Mouse (Mus musculus) hematopoietic stem cell, adult 5-6 weeks (primary cell): Measurements from ENCODE around the gene Nlrp9a. TPM values are rescaled to one million over a fixed set of nuclear protein-coding genes. Genes with fewer than 3 reads are reported as not detected.
"Not testable (repeated sequence)": the region's sequence is repeated elsewhere in the genome, so short reads cannot be mapped to it uniquely, and the experiment has no call there.

Experiments used
- ATAC-seq, 2 experiments: fragments of 125-278 bp in 1 of 2; replicated peaks in 1 of 2; 2 replicates each; pipeline ENCODE4 v1.8.0; 2016 to 2017; ENCODE audit warnings: inconsistent platforms in 2 of 2, mild to moderate bottlenecking in 2 of 2, moderate number of reproducible peaks in 2 of 2, low read depth in 1 of 2, moderate TSS enrichment in 1 of 2; ENCODE audit not compliant: low FRiP score in 2 of 2, poor library complexity in 2 of 2, severe bottlenecking in 2 of 2, insufficient read depth in 1 of 2, low TSS enrichment in 1 of 2
- total RNA-seq: library from RNA; stranded (forward); fragments of 172-1452, 232-1000 nt; gene quantifications from 2 replicates; pipeline ENCODE4 v1.2.3, GENCODE M21; 2017

Nlrp9a gene
- not detected in 2 replicates for total RNA-seq

DNA sequence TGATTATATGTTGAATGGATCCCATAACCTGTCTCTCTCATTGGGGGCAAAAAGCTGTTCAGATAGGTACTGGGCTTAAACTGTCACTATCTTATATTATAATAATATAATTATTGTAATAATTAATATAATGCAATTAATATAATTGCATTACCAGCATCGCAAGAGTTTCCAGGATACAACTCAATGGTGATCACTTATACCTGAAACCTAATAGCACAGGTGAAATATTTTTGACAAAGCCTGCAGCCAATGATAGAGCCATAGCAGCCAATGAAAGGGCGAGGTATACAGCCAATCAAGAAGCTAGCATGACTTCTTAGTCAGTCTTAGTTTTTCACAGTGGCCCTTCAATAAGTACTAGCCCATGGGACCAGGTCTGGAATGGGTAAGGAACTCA is at the start of gene Nlrp9a:
Gene Nlrp9a (plus strand): TSS at position 301 of the 400 bp plus-strand sequence.
- ATAC-seq = not testable (repeated sequence)

DNA sequence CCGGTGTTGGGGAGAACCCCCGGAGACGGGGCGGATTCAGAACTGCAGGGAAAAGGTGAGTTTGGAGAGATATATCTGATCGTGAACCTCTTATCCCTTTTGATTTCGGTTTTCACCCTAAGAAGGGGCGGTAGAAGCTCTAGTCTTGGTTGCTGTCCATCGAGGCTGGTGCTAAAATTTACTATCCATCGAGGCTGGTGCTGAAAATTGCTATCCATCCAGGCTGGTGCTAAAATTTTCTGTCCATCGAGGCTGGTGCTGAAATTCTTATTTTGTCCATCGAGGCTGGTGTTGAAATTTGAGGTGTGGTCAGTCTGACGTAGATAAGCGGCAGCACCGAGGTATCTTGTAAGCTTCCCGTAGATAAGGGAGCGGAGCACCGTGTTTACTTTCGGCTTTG is 45.3 kb upstream of the Nlrp9a start:
- ATAC-seq = not testable (repeated sequence)

GRCm38 (mm10) chr7:26589077-26589476 is 54.3 kb downstream of the Nlrp9a start:
- no peak for ATAC-seq

DNA sequence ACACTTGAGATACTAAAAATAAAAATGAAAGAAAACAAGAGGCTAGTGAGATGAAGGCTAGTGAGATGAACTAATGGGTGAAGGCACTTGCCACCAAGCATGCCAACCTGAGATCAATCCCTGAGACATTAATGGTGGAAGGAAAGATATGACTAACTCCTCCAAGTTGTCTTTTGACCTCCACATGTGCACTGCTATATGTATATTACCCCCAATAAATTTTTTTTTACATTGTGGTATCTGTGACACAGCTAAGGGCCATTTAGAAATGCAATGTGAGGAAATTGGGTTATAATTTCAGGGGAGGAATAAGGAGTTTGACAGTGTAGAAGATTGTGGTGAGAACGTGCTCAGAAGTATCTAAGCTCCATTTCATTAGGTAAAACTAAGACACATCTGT is 55.0 kb downstream of the Nlrp9a start:
- no peak for ATAC-seq

DNA sequence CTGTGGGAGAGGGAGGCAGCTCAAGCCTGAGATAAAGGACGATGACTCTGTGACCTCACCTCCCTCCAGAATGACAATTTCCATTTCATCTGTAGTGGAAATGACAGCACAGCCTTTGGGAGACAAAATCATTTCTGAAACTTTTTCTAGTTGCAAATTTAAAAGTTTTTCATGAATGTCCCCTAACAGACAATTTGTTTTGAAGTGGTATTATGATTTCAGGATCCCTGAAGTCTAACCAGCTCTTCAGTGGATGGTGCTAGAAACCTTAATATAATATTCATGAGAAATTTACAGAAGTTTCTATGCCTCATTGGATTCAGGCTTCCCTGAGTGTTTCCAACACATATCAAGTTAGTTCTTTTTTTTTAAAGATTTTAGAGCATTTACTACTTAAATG is 83.5 kb downstream of the Nlrp9a start, which contains the start of gene Vmn1r185:
Gene Vmn1r185 (minus strand): TSS at position 101 of the 400 bp plus-strand sequence.
- ATAC-seq = not testable (repeated sequence)

Other genes starting within 250 kb of the Nlrp9a start
- not detected in 2 replicates for gene Cyp2a4, start 227.9 kb upstream of the Nlrp9a start, total RNA-seq
- gene Nlrp9c, start 131.3 kb upstream of the Nlrp9a start, total RNA-seq = not detected in 2 replicates
- not detected in 2 replicates for gene Nlrp4a, start 99.9 kb upstream of the Nlrp9a start, total RNA-seq
- not detected in 2 replicates for gene Vmn1r185, start 83.4 kb downstream of the Nlrp9a start, total RNA-seq
- not detected in 2 replicates for gene Cyp2b23, start 151.4 kb downstream of the Nlrp9a start, total RNA-seq
- gene Cyp2b19, start 222.1 kb downstream of the Nlrp9a start, total RNA-seq = not detected in 2 replicates